Mouse (Mus musculus) cerebellum, adult 2 months (tissue): ENCODE data around the gene Vps13c. TPM values are rescaled to one million over a fixed set of nuclear protein-coding genes. Genes with fewer than 3 reads are reported as not detected.

Source experiments
- DNase-seq, 2 experiments: peaks; one replicate each; pipeline ENCODE4 v3.0.0; 2021
- H3K27ac ChIP-seq: fragments of 200-500 bp; 2 replicates; pipeline ENCODE4 v1.5.1; 2012; ENCODE audit warnings: low read length, control low read depth, inconsistent platforms; ENCODE audit not compliant: insufficient read depth
- H3K27me3 ChIP-seq: fragments of 200-500 bp; 2 replicates; pipeline ENCODE4 v1.6.1; 2012; ENCODE audit warnings: inconsistent platforms, mild to moderate bottlenecking, low read length, moderate library complexity; ENCODE audit not compliant: control insufficient read depth, insufficient read depth
- H3K4me1 ChIP-seq: fragments of 200-500 bp; 2 replicates; pipeline ENCODE4 v1.6.1; 2011; ENCODE audit warnings: low read length; ENCODE audit not compliant: control insufficient read depth, insufficient read depth
- H3K4me3 ChIP-seq: fragments of 200-500 bp; replicated peaks from 2 replicates; pipeline ENCODE3; 2011; ENCODE audit warnings: mild to moderate bottlenecking, low read depth, low read length, control low read depth; ENCODE audit not compliant: insufficient read depth
- CTCF ChIP-seq: fragments of 200-500 bp; IDR thresholded peaks from 2 replicates; pipeline ENCODE4 v1.5.1; 2011; ENCODE audit warnings: low read depth, mild to moderate bottlenecking, control low read depth, low read length, moderate library complexity, borderline replicate concordance; ENCODE audit not compliant: insufficient read depth
- POLR2A ChIP-seq: fragments of 200-500 bp; IDR thresholded peaks from 2 replicates; pipeline ENCODE4 v1.6.1; 2011; ENCODE audit warnings: low read length, control low read depth, borderline replicate concordance; ENCODE audit not compliant: insufficient read depth
- WGBS: fragments of 180-500 bp; shearing (Covaris S2); methylation state at CpG from one replicate; pipeline ENCODE4 v1.1.7; 2018; 5-methylcytosine and 5-hydroxymethylcytosine counted together
- polyA plus RNA-seq: library from polyadenylated mRNA; depleted of rRNA; stranded (reverse); fragments of >200 nt; gene quantifications from 2 replicates; pipeline ENCODE4 v1.2.3, GENCODE M21; 2012

Vps13c gene
- polyA plus RNA-seq, 1 experiment = 46.5 TPM

DNA sequence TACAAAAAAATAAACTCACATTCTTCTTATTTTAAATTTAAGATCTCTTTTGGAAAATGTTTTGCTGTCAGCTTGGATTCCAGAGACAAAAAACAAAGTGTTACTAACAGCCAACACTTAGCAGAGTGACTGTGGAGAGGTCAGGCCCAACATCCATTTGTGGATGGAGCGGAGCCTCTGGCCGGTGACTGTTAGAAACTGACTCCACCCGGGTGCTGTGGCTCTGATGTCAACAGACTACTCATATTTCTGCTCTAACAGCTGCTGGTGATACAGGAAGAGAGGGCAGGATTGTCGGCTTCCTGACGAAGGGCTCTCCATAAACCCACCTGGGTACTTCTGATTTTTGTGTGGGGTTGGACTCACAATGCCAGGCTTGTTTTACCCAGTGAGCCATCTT, 17.1 kb upstream of the Vps13c start:
- no peak overlapping the region for H3K4me3 ChIP-seq
- no peaks in the 10 kb centered on the region for H3K27me3 ChIP-seq
- no peaks in the 10 kb centered on the region for H3K4me1 ChIP-seq
- 78% methylated on average over 5 of the region's 5 CpGs for WGBS
- no peak for DNase-seq
- no peak overlapping the region for H3K27ac ChIP-seq
- no peak for TF ChIP-seq POLR2A
- no peak for TF ChIP-seq CTCF

- DNase-seq = no peak
- no peak overlapping the region for H3K27ac ChIP-seq
- TF ChIP-seq POLR2A (no peak), CTCF (no peak)
- no peaks in the 10 kb centered on the region for H3K27me3 ChIP-seq
- WGBS = 87% methylated on average over 7 of the region's 7 CpGs
- no peak overlapping the region for H3K4me3 ChIP-seq
- peaks cover 5% of the 10 kb centered on the region; the same call in 1 of the 2 replicates for H3K4me1 ChIP-seq
Measured at GRCm38 (mm10) chr9:67825527-67825926, 14.7 kb upstream of the Vps13c start.

- no peak overlapping the region for H3K27ac ChIP-seq
- TF ChIP-seq POLR2A (no peak), CTCF (peak; percentile 66; the same call in 1 of the 2 replicates)
- H3K27me3 ChIP-seq = no peaks in the 10 kb centered on the region
- H3K4me3 ChIP-seq = no peak overlapping the region
- peaks cover 6% of the 10 kb centered on the region; the same call in 1 of the 2 replicates for H3K4me1 ChIP-seq
- whole genome bisulfite sequencing = 9% methylated on average over 3 of the region's 3 CpGs
- peak; percentile 59 to 66 for DNase-seq
Measured at GRCm38 (mm10) chr9:67828182-67828581, 12.0 kb upstream of the Vps13c start.

DNA sequence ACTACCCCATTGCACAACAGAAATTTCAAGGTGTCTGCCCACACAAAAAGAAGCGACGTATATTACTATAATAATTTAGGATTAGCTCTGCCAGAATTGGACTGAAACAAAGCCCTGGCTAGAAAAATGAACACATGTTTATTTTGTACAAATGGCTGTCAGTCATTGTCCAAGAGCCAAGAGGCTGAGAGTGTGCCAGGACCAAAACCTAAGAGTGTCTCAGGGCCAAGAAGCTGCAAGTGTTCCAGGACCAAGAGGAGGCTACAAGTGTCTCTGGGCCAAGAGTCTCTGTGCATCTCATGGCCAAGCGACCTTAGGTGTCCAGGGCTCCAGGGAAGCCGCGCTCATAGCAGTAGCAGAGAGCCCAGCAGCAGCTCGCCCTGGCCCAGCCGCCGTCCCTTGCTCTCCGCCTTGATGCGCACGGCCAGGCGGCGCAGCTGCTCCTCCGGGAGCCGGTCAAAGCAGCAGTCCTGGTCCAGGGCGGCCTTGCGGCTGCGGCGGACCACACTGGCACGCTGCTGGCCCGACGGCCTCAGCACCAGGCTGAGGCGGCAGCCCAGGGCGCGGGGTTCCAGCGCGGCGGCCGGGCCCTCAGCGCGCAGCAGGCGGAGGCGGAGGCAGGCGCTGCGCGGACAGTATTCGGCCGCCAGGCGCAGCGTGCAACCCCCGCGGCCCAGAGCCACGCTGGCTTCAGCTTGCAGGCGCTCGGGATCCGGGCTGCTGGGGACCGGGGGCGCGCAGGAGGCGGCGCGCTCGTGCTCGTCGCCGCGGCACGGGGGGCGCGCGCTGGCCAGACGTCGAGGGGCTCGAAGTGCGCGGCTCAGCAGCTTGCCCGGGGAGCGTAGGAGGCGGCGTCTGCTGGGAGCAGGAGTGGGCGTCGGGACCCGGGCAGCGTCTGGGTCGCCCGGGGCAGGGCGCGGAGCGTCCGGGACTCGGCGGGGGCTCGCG, 9.5 kb upstream of the Vps13c start:
- no peaks in the 10 kb centered on the region for H3K27me3 ChIP-seq
- TF ChIP-seq POLR2A (0 out of 2 replicates have a peak, but pooled peaks have one; percentile 4), CTCF (no peak)
- 1% methylated on average over 84 of the region's 84 CpGs for WGBS
- peak; percentile 61 to 65 for DNase-seq
- peak overlapping the region; percentile 58 for H3K4me3 ChIP-seq
- peaks cover 6% of the 10 kb centered on the region; the same call in 1 of the 2 replicates for H3K4me1 ChIP-seq
- H3K27ac ChIP-seq = no peak overlapping the region

GRCm38 (mm10) chr9:67831359-67832045, 8.7 kb upstream of the Vps13c start:
- DNase-seq = no peak
- Histone ChIP-seq H3K4me1 (peaks cover 6% of the 10 kb centered on the region; the same call in 1 of the 2 replicates), H3K27ac (no peak overlapping the region), H3K27me3 (no peaks in the 10 kb centered on the region), H3K4me3 (peak overlapping the region; percentile 49)
- TF ChIP-seq CTCF = no peak
- 0 out of 2 replicates have a peak, but pooled peaks have one; percentile 1 for TF ChIP-seq POLR2A
- 2% methylated on average over 57 of the region's 57 CpGs for WGBS

GRCm38 (mm10) chr9:67832046-67832605, 8.1 kb upstream of the Vps13c start, which contains the start of gene C2cd4a:
Gene C2cd4a (minus strand): TSS chr9:67832330.
- Histone ChIP-seq H3K4me1 (peaks cover 6% of the 10 kb centered on the region; the same call in 1 of the 2 replicates), H3K27ac (no peak within 1 kb of the TSS), H3K27me3 (no peaks in the 10 kb centered on the region), H3K4me3 (peak within 1 kb of the TSS; percentile 49)
- TF ChIP-seq CTCF (no peak), POLR2A (no peak)
- DNase-seq = no peak
- 7% methylated on average over 20 of the region's 20 CpGs for WGBS

DNA sequence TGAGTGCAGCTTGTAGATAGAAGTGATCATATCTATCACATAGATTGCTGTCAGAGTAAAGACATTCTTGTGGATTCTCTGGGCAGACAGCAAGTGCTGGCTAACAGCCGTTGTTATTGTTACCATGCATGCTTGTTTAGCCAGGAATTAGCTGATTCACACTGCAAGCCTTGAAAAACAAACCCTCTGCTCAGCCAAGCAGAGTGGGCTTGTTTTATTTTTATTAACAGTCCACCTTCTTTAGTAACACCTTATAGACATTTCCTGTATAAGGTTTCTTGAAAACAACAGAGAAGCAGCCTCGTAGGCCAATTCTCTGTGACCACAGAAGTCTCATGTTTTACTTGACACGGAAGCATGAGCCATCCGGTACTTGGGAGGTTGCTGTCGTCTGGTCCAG, 5.7 kb upstream of the Vps13c start:
- TF ChIP-seq POLR2A (no peak), CTCF (no peak)
- Histone ChIP-seq H3K4me3 (no peak overlapping the region), H3K4me1 (peaks cover 6% of the 10 kb centered on the region; the same call in 1 of the 2 replicates), H3K27ac (no peak overlapping the region), H3K27me3 (no peaks in the 10 kb centered on the region)
- 87% methylated on average over 5 of the region's 5 CpGs for WGBS
- DNase-seq = no peak

GRCm38 (mm10) chr9:67837311-67837710, 2.9 kb upstream of the Vps13c start:
- 85% methylated on average over 2 of the region's 2 CpGs for WGBS
- no peaks in the 10 kb centered on the region for H3K27me3 ChIP-seq
- no peak for DNase-seq

More at GRCm38 (mm10) chr9:67837311-67837710, 2.9 kb upstream of the Vps13c start:
- Histone ChIP-seq H3K27ac (no peak overlapping the region), H3K4me1 (no peaks in the 10 kb centered on the region), H3K4me3 (no peak overlapping the region)
- TF ChIP-seq POLR2A (no peak), CTCF (no peak)
